Mouse (Mus musculus): ENCODE results near the gene Rtkn. TPM values are rescaled to one million over a fixed set of nuclear protein-coding genes. Genes with fewer than 3 reads are reported as not detected.
A peak's percentile ranks its signal among the peaks of the same experiment; 100 is the strongest.

The Rtkn gene
- polyA plus RNA-seq, 1 experiment from 2014 or later, result 12.6 TPM

DNA sequence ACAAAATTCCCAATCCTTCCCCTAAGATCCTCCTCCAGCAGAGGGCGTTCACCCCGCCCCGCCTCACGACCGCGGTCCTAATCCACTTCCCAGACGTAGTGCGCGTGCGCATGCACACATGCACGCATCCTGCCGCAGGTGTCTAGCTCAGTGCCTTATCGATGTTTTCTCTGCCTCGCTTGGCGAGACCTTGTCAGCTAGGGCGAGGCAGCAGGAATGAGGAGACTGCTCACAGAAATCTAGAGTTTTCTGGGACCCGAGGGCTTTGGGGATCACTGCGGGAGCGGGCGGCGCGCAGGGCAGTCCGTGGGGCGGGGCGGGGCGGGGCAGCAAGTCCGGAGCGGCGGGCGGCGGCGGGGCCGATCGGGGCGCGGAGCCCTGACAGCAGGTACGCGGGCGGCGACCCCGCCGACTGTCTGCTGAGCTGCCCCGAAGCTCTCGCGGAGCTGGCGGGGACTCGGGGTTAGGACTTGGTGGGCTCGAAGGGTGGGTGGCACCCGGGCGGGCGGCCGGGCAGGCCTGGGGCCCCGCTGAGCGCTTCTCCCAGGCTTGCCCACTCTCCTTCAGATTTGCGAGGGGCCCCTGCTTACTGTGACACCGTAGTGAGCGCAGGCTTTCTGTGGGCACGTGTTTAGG lies 30.5 kb downstream of the Rtkn start, which contains the start of gene Dctn1:
TSS of gene Dctn1 (plus strand) at position 314 of the 636 bp plus-strand sequence.
- peak; percentile 87 for ATAC-seq
- peaks cover 56% of the 10 kb centered on the region for H3K4me1 ChIP-seq
- peak within 1 kb of the TSS; percentile 88 for H3K4me3 ChIP-seq
- peak within 1 kb of the TSS; percentile 81 for H3K27ac ChIP-seq
- H3K27me3 ChIP-seq (replicated peaks), result peaks cover 28% of the 10 kb centered on the region
- peak within 1 kb of the TSS; percentile 78 for H3K4me2 ChIP-seq
- H3K36me3 ChIP-seq, result 0 out of 2 replicates have a peak, but pooled peaks cover 3% of the 10 kb centered on the region
- H3K9me3 ChIP-seq (replicated peaks), result no peaks in the 10 kb centered on the region
- under 1% methylated on average over 57 of the region's 58 CpGs for WGBS (ENCODE audit: insufficient replicate concordance)
- peak within 1 kb of the TSS; percentile 93 for H3K9ac ChIP-seq

DNA sequence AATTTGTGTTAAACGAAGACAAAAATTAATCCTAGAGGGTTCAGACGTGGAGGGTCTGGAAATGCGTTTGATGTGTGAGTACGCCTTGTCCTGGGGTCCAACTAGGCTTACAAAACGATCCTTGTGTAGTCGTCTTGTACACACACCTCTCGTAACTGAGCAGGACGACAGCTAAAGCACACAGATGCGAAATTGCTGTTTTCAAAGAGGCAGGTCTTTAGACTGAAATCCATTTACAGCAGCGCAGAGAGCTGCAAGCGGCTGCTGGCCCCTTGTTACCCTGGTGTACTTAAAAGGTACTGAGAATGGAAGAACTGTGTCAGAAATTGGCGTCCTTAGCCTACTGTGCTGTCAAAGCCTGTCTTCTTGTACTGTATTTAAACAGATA lies 31.0 kb downstream of the Rtkn start:
- H3K27ac ChIP-seq, result peak overlapping the region; percentile 81
- H3K4me1 ChIP-seq, result peaks cover 56% of the 10 kb centered on the region
- ATAC-seq, result peak; percentile 5
- H3K9ac ChIP-seq, result peak overlapping the region; percentile 93
- no peaks in the 10 kb centered on the region for H3K9me3 ChIP-seq (replicated peaks)
- H3K27me3 ChIP-seq (replicated peaks), result peaks cover 22% of the 10 kb centered on the region
- under 1% methylated on average over 12 of the region's 12 CpGs for WGBS (ENCODE audit: insufficient replicate concordance)
- peak overlapping the region; percentile 78 for H3K4me2 ChIP-seq
- H3K4me3 ChIP-seq, result peak overlapping the region; percentile 88
- H3K36me3 ChIP-seq, result 0 out of 2 replicates have a peak, but pooled peaks cover 3% of the 10 kb centered on the region

DNA sequence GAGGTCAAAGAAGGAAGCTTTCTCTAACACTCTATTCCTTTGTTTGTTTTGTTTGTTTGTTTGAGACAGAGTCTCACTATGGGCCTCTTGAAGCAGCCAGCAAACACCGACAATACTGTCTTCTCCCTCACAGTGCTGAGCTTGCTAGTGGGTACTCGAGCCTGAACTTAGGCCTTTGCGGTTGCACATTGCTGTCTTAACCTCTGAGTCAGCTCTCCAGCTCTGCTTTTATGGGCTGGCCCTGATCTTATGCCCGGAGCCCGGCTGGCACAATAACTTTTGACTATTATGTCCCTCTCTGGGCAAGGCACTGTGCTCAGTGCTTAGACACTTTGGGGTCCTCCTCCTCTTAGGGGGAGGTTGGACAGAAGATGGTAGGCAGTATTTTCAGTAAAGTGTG lies 34.6 kb downstream of the Rtkn start:
- no peak for ATAC-seq
- Histone ChIP-seq H3K4me1 (peaks cover 42% of the 10 kb centered on the region), H3K27ac (no peak overlapping the region), H3K4me3 (no peak overlapping the region), H3K9ac (no peak overlapping the region), H3K27me3 (replicated peaks) (no peaks in the 10 kb centered on the region), H3K36me3 (0 out of 2 replicates have a peak, but pooled peaks cover 3% of the 10 kb centered on the region), H3K9me3 (replicated peaks) (no peaks in the 10 kb centered on the region), H3K4me2 (no peak overlapping the region)
- 77% methylated on average over 5 of the region's 5 CpGs for WGBS (ENCODE audit: insufficient replicate concordance)

DNA sequence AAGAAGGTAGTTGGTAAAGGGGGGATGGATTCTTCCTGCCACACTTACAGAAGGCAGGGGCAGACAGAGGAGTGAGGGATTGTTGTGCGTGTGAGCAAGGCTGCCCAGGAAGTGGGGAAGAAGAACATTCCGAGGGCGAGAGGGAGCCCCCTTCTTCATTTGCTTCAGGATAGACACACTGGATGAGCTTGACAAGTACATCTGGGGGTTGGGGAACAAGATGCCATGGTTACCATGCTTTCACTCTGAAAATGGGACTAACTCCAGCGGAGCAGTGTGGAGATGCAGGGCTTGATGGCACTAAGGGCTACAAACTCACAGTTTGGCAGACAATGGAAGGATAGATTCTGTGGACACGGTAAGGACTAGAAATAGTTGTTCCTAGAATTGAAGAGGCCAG lies 35.8 kb downstream of the Rtkn start:
- WGBS (ENCODE audit: insufficient replicate concordance), result 73% methylated on average over 5 of the region's 5 CpGs
- H3K9me3 ChIP-seq (replicated peaks), result no peaks in the 10 kb centered on the region
- H3K4me2 ChIP-seq, result no peak overlapping the region
- H3K9ac ChIP-seq, result no peak overlapping the region
- peaks cover 8% of the 10 kb centered on the region; the same call in 1 of the 2 replicates for H3K36me3 ChIP-seq
- no peak overlapping the region for H3K27ac ChIP-seq
- peaks cover 42% of the 10 kb centered on the region for H3K4me1 ChIP-seq
- ATAC-seq, result no peak
- no peak overlapping the region for H3K4me3 ChIP-seq
- no peaks in the 10 kb centered on the region for H3K27me3 ChIP-seq (replicated peaks)

DNA sequence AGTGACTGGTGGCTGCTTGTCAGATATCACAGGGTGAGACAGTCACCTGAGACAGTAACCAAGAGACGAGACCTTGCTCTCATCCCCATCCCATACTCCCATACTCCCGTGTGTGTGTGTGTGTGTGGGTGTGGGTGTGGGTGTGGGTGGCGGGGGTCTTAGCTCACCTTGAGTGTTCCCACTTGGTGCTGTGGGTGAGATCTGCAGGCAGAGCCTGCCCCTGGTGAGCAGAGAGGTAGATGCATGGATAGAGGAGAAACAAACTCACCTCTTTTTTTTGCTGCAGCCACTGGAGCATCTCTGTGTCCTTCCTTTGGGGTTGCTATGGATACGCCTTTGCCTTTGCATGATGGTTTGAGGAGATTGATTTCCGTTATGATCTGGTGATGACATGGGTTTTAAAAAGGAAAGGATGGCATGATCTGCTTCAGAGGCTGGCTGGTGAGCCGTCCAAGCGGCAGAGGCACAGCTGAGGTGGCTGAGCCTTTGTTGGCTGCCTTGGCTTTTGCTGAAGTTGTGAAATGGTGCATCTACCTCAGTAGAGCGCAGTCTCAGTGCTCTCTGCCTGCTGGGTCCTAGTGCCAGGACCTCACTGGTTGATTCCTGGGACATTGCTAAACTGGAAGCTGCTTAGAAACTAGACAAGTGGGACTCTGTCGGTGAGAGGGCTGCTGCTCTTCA lies 37.1 kb downstream of the Rtkn start:
- peaks cover 37% of the 10 kb centered on the region for H3K4me1 ChIP-seq
- WGBS (ENCODE audit: insufficient replicate concordance), result 64% methylated on average over 9 of the region's 9 CpGs
- no peak overlapping the region for H3K4me3 ChIP-seq
- no peak overlapping the region for H3K9ac ChIP-seq
- no peaks in the 10 kb centered on the region for H3K27me3 ChIP-seq (replicated peaks)
- H3K36me3 ChIP-seq, result peaks cover 11% of the 10 kb centered on the region; the same call in 1 of the 2 replicates
- no peak overlapping the region for H3K4me2 ChIP-seq
- no peak for ATAC-seq
- no peaks in the 10 kb centered on the region for H3K9me3 ChIP-seq (replicated peaks)
- H3K27ac ChIP-seq, result no peak overlapping the region

DNA sequence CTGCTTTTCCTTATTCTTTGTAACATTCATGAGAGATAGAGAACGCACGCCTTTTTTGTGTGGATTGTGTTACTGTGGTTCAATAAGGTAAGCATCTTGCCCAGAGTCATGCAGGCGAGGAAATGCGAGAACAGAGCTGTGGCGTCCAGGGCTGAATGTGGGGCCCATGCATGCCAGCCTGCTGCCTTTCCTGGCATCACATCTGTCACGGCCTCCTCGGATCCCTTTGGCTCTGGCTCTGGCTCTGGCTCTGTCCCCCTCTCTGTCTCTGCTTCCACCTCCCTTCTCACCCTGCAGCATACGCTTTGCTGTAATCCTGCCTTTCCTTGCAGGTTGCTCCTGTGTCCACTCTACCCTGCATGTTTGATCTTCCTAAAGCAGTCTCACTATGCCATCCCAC lies 40.7 kb downstream of the Rtkn start:
- no peak overlapping the region for H3K4me2 ChIP-seq
- H3K27ac ChIP-seq, result no peak overlapping the region
- no peak for ATAC-seq
- peaks cover 8% of the 10 kb centered on the region; the same call in 1 of the 2 replicates for H3K36me3 ChIP-seq
- H3K27me3 ChIP-seq (replicated peaks), result no peaks in the 10 kb centered on the region
- H3K9ac ChIP-seq, result no peak overlapping the region
- WGBS (ENCODE audit: insufficient replicate concordance), result 82% methylated on average over 8 of the region's 8 CpGs
- H3K4me1 ChIP-seq, result peaks cover 30% of the 10 kb centered on the region
- H3K9me3 ChIP-seq (replicated peaks), result no peaks in the 10 kb centered on the region
- no peak overlapping the region for H3K4me3 ChIP-seq

DNA sequence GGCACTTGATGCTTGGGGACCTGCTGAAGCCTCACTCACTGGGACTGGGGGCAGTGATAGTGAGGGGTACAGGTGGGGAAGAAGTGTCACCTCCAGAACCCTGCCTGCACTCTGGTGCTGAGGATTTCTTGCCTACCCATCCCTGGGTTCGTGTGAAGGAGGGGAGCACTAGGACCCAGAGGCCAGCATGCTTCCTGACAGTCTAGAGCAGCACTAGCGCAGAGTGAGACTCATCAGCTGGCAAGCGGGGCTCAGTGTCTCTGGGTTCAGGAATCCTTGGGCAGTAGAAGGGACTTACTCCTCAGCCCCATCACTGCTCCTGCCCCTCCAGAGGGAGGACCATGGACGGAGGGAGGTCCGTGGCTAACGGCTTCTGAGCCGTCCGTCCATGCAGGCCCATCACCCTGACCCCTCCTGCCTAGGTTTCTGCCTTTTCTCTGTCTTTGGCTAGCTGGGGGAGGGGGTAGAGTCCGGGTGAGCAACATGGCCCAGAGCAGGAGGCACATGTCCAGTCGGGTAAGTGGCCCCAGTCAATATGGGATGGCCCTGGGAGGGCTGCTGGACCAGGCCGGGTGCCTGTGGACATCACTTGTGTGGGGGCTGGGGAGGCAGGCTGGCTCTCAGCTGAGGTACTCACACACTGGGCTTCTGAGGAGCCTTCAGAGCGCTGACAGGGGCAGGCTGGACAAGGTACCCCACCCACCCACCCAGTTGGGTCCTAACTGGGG lies 44.3 kb downstream of the Rtkn start:
- peak overlapping the region; percentile 10; the same call in 1 of the 2 replicates for H3K9ac ChIP-seq
- no peak overlapping the region for H3K27ac ChIP-seq

DNA sequence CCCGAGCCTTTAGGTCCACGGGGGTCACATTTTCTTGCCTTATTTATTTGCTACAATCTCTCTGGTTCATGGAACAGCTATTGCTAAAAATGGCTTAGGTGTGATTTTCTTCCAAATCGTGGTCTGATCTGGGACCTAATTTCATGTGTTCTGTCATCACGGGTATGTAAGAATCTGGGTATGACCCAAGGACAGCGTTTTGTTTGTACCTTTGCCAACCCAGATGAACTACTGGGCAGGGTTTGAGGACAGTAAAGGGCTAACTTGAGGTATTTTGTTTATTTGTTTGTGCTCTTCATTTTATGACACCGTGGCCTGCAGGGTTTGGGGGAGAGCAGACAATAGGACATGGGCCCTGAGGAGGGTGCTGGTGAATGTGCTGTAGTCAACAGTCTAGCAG lies 45.3 kb downstream of the Rtkn start:
- H3K27me3 ChIP-seq (replicated peaks), result no peaks in the 10 kb centered on the region
- H3K9me3 ChIP-seq (replicated peaks), result no peaks in the 10 kb centered on the region
- peaks cover 37% of the 10 kb centered on the region for H3K36me3 ChIP-seq
- no peak overlapping the region for H3K4me3 ChIP-seq
- peaks cover 35% of the 10 kb centered on the region for H3K4me1 ChIP-seq
- H3K4me2 ChIP-seq, result no peak overlapping the region
- ATAC-seq, result no peak
- 77% methylated on average over 6 of the region's 6 CpGs for WGBS (ENCODE audit: insufficient replicate concordance)
- H3K9ac ChIP-seq, result no peak overlapping the region
- no peak overlapping the region for H3K27ac ChIP-seq

More for the DNA sequence above, 44.3 kb downstream of the Rtkn start:
- Histone ChIP-seq H3K4me2 (peak overlapping the region; percentile 36), H3K36me3 (peaks cover 32% of the 10 kb centered on the region), H3K27me3 (replicated peaks) (no peaks in the 10 kb centered on the region), H3K4me1 (peaks cover 30% of the 10 kb centered on the region), H3K4me3 (0 out of 2 replicates have a peak overlapping the region, but pooled peaks have one; percentile 8), H3K9me3 (replicated peaks) (no peaks in the 10 kb centered on the region)
- peak; percentile 40; the same call in 1 of the 2 replicates for ATAC-seq
- WGBS (ENCODE audit: insufficient replicate concordance), result 62% methylated on average over 12 of the region's 12 CpGs

DNA sequence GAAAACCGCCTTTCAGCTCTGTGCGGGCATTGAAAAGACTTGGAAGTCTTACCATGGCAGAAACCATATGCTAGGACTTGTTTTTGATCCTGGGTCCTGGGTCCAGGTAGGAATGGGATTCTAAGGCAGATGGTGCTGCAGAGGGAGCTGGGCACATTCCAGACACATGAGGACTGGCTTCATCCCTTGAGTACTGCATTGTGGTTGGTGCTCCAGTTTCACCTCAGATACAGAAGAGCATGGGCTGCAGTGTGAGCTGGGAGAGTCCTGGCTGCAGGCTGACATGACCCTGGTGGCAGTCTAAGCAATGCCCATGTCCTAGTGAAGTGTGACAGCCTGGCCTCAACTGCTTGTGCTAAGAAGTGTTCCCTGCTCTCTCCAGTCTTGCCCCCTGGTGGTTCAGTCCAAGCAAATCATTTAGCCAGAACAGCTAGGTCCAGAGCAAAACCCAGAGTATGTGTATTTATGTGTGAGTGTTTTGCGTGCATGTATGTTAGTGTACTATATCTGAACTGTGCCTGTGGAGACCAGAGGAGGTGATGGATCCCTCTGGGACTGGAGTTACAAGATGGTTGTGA lies 49.7 kb downstream of the Rtkn start:
- H3K4me1 ChIP-seq, result peaks cover 29% of the 10 kb centered on the region
- H3K4me2 ChIP-seq, result no peak overlapping the region
- H3K9me3 ChIP-seq (replicated peaks), result no peaks in the 10 kb centered on the region
- H3K36me3 ChIP-seq, result peaks cover 47% of the 10 kb centered on the region
- WGBS (ENCODE audit: insufficient replicate concordance), result 79% methylated on average over 3 of the region's 3 CpGs
- H3K27ac ChIP-seq, result no peak overlapping the region
- H3K27me3 ChIP-seq (replicated peaks), result no peaks in the 10 kb centered on the region
- no peak overlapping the region for H3K4me3 ChIP-seq
- no peak for ATAC-seq
- no peak overlapping the region for H3K9ac ChIP-seq

DNA sequence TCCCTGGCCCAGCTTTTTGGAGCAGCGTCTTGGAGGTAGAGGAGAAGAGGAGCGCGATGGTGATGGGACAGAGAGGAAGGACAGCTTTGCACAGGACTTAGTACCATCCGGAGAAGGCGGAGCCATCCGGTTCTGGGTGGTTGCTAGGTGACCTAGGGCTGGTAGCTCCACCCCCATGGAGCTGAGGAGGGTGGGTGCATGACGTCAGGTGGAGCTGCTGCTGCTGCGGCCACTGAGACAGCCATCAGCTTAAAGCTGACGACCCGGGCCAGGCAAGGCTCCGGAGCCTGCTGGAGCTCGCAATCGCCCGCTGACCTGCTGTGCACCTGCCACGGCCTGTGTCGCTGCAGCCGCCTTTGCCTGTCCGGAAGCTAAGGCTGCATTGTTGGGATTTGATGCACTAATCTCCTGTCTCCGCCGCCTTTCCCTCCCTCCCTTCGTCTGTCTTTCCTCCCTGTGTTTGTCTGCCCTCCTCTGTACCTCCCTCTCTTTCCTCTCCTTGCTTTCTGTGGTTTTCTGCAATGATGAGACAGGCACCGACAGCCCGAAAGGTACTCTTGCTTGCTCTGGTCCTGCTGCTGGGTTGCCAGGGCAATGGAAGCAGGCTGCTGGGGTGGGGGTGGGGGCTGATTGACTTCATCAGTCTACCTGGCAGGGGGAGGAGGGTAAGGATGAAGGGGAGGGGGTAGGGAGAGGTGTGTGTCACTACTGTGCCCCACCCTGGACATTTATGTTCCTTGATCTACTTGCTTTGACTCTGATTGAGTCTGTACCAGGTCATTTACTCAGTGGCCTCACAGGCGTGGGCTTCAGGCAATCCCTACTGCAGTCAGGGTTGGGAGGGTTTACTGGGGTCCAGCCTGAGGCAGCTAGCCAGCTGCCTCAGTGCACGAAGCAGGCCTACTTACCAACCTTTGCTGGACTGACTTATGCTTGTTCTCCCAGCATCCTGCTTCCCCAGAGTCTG lies 50.9 kb downstream of the Rtkn start:
- H3K4me3 ChIP-seq, result no peak overlapping the region
- H3K27me3 ChIP-seq (replicated peaks), result no peaks in the 10 kb centered on the region
- 24% methylated on average over 25 of the region's 25 CpGs for WGBS (ENCODE audit: insufficient replicate concordance)
- peaks cover 59% of the 10 kb centered on the region for H3K36me3 ChIP-seq
- no peaks in the 10 kb centered on the region for H3K9me3 ChIP-seq (replicated peaks)
- no peak overlapping the region for H3K9ac ChIP-seq
- peaks cover 27% of the 10 kb centered on the region for H3K4me1 ChIP-seq
- H3K27ac ChIP-seq, result no peak overlapping the region
- peak overlapping the region; percentile 39 for H3K4me2 ChIP-seq
- ATAC-seq, result peak; percentile 44

DNA sequence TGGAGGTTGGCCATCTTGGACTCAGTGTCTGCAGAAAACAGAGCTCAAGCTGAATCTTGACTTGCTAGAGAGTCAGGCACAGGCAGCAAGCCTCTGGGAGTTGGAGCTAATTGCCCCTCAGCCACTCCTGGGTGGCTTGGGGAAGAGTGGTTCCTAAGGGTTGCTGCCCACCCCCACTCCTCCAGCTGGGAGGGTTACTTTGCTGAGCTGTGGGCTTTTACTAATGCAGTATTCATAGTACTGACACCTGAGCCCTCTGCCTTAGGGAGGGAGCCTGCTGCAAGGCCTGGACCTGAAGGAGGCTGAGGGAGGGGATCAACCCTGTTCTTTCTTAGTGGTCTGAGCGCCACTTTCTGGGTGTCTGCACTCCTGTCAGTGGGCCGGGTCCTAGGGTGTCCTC lies 51.7 kb downstream of the Rtkn start:
- 75% methylated on average over 2 of the region's 2 CpGs for WGBS (ENCODE audit: insufficient replicate concordance)
- Histone ChIP-seq H3K27ac (no peak overlapping the region), H3K4me3 (no peak overlapping the region), H3K9ac (no peak overlapping the region), H3K4me1 (peaks cover 27% of the 10 kb centered on the region), H3K27me3 (replicated peaks) (no peaks in the 10 kb centered on the region), H3K9me3 (replicated peaks) (no peaks in the 10 kb centered on the region), H3K36me3 (peaks cover 67% of the 10 kb centered on the region), H3K4me2 (no peak overlapping the region)
- ATAC-seq, result no peak

Data from liver, embryonic 12.5 days (tissue).